Mouse (Mus musculus): ENCODE measurements around the gene Abcg8. TPM values are rescaled to one million over a fixed set of nuclear protein-coding genes. Genes with fewer than 3 reads are reported as not detected.
A peak's percentile ranks its signal among the peaks of the same experiment; 100 is the strongest.

The Abcg8 gene
- polyA plus RNA-seq, 1 experiment from 2014 or later: not detected

DNA sequence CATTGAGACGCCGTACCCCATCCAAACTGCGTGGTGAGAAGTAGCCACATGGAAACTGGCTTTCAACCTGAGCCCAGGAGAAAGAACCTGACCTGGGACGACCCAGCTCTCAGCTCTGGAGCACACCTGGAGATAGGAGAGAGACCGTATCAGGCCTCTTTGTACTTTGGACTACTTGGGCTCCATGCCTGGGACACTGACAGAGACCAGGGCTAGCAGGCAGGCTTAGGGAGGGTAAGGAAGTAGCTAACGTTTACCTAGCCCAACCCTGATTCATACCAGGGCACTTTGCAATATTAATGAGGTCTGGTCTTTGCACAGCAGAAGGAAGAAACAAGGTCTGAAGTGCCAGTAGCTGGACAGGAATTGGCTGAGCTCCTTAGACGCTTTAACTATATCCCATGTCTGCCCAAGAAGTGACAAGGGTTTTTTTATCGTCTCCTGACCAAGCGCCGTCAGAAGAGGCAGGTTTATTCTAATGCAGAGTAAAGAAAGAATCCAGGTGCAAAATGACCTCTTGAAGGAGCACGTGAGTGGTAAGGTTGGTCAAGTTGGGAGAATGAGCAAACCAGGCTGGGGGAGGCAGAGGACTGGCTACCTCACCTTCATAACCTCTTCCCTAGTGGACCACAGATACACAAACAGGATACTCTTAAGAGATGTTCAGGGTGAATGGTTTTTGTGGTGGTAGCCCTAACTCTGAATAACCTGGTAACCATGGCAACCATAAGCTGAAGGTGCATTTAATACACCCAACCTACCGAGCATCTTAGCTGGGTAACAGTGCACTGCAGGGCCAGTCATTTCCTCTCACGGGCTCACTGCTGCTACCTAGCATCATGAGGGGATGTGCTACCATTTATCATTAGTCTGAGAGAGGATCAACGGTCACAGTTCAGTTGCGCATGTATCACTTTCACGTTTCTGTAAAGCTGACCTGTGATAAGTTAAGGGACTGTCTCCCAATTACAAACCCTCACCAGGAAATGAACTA lies 3.4 kb upstream of the Abcg8 start:
- ATAC-seq (ENCODE audit: low read depth): peak; percentile 71
- Histone ChIP-seq H3K27me3 (ENCODE audit: control insufficient read depth, insufficient read depth, low read depth, low read length) (no peaks in the 10 kb centered on the region), H3K9me3 (ENCODE audit: control insufficient read depth, low read length) (no peaks in the 10 kb centered on the region)

DNA sequence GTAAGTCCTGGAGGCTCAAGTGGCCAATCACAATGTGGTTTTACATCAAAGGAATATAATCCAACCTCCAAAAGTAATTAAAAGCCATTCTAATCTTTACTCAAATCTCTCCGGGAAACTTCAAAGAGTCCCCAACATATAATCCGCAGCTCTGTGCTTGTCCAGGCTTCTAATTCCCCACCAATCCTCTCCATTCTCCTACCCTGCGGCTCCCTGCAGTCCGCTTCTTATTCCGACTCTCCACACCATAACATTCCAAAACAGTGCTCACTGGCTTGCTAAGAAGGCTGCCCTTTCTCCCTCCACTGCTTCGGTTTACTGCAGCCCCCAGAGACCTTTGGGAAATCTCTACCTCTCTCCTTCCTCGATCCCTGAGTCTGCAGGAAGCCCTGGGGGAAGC lies 2.1 kb upstream of the Abcg8 start:
- 50% methylated on average over 7 of the region's 7 CpGs for WGBS
- Histone ChIP-seq H3K27ac (ENCODE audit: low read length) (no peak overlapping the region), H3K27me3 (ENCODE audit: control insufficient read depth, insufficient read depth, low read depth, low read length) (no peaks in the 10 kb centered on the region), H3K36me3 (ENCODE audit: control insufficient read depth, insufficient read depth, low read length) (no peaks in the 10 kb centered on the region), H3K4me1 (replicated peaks; ENCODE audit: control insufficient read depth, insufficient read depth, low read length) (peaks cover 4% of the 10 kb centered on the region; the same call in 1 of the 2 replicates), H3K4me3 (ENCODE audit: low read length) (no peak overlapping the region), H3K4me2 (ENCODE audit: low read depth, low read length) (no peak overlapping the region), H3K9me3 (ENCODE audit: control insufficient read depth, low read length) (no peaks in the 10 kb centered on the region), H3K9ac (ENCODE audit: low read length) (no peak overlapping the region)
- no peak for ATAC-seq (ENCODE audit: low read depth)

More for the DNA sequence above, 3.4 kb upstream of the Abcg8 start:
- H3K9ac ChIP-seq (ENCODE audit: low read length): no peak overlapping the region
- peaks cover 4% of the 10 kb centered on the region; the same call in 1 of the 2 replicates for H3K4me1 ChIP-seq (replicated peaks; ENCODE audit: control insufficient read depth, insufficient read depth, low read length)
- H3K4me3 ChIP-seq (ENCODE audit: low read length): no peak overlapping the region
- no peaks in the 10 kb centered on the region for H3K36me3 ChIP-seq (ENCODE audit: control insufficient read depth, insufficient read depth, low read length)
- no peak overlapping the region; the same call in 1 of the 2 replicates for H3K27ac ChIP-seq (ENCODE audit: low read length)
- no peak overlapping the region for H3K4me2 ChIP-seq (ENCODE audit: low read depth, low read length)
- 45% methylated on average over 16 of the region's 16 CpGs for WGBS

DNA sequence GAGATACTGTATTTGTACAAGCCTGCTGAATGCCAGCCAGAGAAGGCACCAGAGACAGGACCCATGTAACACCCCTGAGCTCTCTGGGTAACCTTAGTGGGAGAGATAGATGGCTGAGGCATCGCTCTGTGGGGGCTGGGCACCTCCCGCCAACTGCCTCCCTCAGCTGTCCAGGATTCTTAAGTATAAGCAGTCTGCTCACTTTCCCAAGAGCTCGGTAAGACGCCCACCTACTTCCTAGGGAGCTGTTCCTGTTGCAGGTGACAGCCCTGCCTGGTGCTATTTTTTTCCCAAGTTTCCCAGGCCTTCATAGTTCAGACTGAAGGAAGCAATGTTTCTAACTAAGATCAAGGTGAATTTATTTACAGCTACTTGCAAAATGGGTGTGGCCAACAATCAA lies 898 bp upstream of the Abcg8 start:
- ATAC-seq (ENCODE audit: low read depth): no peak
- Histone ChIP-seq H3K4me2 (ENCODE audit: low read depth, low read length) (no peak overlapping the region), H3K9me3 (ENCODE audit: control insufficient read depth, low read length) (no peaks in the 10 kb centered on the region), H3K4me1 (replicated peaks; ENCODE audit: control insufficient read depth, insufficient read depth, low read length) (peaks cover 4% of the 10 kb centered on the region; the same call in 1 of the 2 replicates), H3K27ac (ENCODE audit: low read length) (no peak overlapping the region), H3K9ac (ENCODE audit: low read length) (no peak overlapping the region), H3K4me3 (ENCODE audit: low read length) (no peak overlapping the region), H3K36me3 (ENCODE audit: control insufficient read depth, insufficient read depth, low read length) (no peaks in the 10 kb centered on the region), H3K27me3 (ENCODE audit: control insufficient read depth, insufficient read depth, low read depth, low read length) (no peaks in the 10 kb centered on the region)
- 39% methylated on average over 4 of the region's 4 CpGs for WGBS

DNA sequence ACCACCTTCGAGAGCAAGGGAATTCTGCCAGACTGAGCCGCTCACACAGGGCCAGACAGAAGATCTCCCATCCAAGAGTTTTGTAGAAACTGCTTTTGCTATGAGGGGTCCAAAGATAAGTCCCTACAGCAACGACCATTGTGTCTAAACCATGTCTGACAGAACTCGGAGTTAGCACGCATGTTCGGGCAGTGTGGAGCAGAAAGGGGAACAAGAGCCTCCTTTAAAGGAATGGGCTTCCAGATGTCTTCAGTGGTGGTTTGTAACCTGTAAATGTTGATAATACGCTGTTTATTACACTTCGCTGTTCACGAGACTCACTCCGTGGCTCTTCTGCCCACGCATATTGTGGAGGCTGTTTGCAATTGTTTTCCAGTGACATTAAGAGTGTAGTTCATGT lies 1.5 kb downstream of the Abcg8 start:
- ATAC-seq (ENCODE audit: low read depth): no peak
- 87% methylated on average over 11 of the region's 11 CpGs for WGBS
- peaks cover 4% of the 10 kb centered on the region; the same call in 1 of the 2 replicates for H3K4me1 ChIP-seq (replicated peaks; ENCODE audit: control insufficient read depth, insufficient read depth, low read length)
- H3K27me3 ChIP-seq (ENCODE audit: control insufficient read depth, insufficient read depth, low read depth, low read length): no peaks in the 10 kb centered on the region
- H3K9ac ChIP-seq (ENCODE audit: low read length): no peak overlapping the region
- H3K27ac ChIP-seq (ENCODE audit: low read length): no peak overlapping the region
- H3K36me3 ChIP-seq (ENCODE audit: control insufficient read depth, insufficient read depth, low read length): no peaks in the 10 kb centered on the region
- H3K4me2 ChIP-seq (ENCODE audit: low read depth, low read length): no peak overlapping the region
- H3K4me3 ChIP-seq (ENCODE audit: low read length): no peak overlapping the region
- H3K9me3 ChIP-seq (ENCODE audit: control insufficient read depth, low read length): no peaks in the 10 kb centered on the region

DNA sequence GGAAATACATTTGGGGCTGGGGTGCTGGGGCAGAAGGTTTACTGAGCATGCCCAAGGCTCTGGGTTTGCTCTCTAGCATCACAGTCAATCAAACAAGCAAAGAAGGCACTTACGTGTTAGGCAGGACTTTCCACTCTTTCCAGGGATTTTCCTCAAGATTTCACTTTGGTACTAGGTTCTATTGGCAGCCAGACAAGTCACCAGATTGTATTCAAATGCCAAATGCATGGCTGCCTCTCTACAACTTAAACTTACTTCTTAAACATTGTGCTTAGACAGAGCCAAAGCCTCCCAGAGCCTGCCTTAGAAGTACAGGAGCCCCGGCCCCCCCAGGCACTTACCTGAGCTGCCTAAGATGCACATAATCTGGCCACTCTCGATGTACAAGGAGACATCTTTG lies 5.6 kb downstream of the Abcg8 start:
- no peak overlapping the region for H3K27ac ChIP-seq (ENCODE audit: low read length)
- ATAC-seq (ENCODE audit: low read depth): no peak
- H3K9ac ChIP-seq (ENCODE audit: low read length): no peak overlapping the region
- no peaks in the 10 kb centered on the region for H3K36me3 ChIP-seq (ENCODE audit: control insufficient read depth, insufficient read depth, low read length)
- H3K4me3 ChIP-seq (ENCODE audit: low read length): no peak overlapping the region
- no peaks in the 10 kb centered on the region for H3K27me3 ChIP-seq (ENCODE audit: control insufficient read depth, insufficient read depth, low read depth, low read length)
- H3K9me3 ChIP-seq (ENCODE audit: control insufficient read depth, low read length): no peaks in the 10 kb centered on the region
- no peaks in the 10 kb centered on the region for H3K4me1 ChIP-seq (replicated peaks; ENCODE audit: control insufficient read depth, insufficient read depth, low read length)
- WGBS: 77% methylated on average over 3 of the region's 3 CpGs
- H3K4me2 ChIP-seq (ENCODE audit: low read depth, low read length): no peak overlapping the region

DNA sequence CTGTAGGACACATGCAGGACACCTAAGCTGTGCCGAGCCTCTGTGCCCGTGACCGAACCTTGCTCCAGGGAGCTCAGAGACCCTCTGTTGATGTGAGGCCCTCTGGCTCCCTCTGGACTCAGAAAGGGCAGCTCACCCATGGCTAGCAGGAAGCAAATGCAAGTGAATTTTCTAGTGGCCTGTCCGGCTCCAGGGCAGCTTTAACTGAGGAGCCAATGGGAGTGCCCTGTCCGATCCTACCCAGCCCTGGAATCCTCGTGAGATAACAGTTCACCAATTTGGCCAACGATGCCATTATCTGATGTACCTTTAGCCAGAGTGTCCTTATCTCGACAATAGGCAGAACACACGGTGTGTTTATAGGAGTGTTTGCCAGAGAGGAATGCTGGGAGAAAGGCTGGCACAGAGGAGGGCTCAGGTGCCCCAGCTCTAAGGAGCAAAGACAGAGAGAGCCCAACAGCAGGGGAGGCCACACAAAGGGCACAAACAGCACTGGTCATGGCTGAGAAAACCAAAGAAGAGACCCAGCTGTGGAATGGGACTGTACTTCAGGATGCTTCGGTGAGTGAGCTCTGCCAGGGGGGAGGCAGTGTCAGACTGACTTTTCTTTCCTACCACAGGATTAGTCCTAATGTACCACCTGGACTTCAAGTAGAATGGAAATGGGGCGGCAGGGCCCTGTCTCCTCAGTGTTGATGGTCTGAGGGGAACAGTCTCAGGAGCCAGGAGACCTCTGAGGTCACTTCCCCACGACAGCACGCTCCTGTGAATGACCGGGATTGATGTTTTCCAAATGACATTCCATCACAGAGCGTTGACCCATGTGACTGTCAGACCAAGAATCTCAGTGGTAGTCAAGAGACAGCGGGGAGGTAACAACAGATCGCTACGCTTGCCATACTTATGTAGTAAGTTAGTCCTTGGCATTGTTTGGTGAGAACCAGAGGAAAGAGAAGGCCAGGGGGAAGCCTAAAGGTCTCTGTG lies 6.9 kb downstream of the Abcg8 start, which contains the start of gene Abcg5:
TSS of gene Abcg5 (minus strand) at position 278 of the 984 bp plus-strand sequence.
- H3K9ac ChIP-seq (ENCODE audit: low read length): no peak within 1 kb of the TSS
- H3K4me2 ChIP-seq (ENCODE audit: low read depth, low read length): no peak within 1 kb of the TSS
- no peak within 1 kb of the TSS for H3K4me3 ChIP-seq (ENCODE audit: low read length)
- no peak for ATAC-seq (ENCODE audit: low read depth)
- no peaks in the 10 kb centered on the region for H3K4me1 ChIP-seq (replicated peaks; ENCODE audit: control insufficient read depth, insufficient read depth, low read length)
- H3K36me3 ChIP-seq (ENCODE audit: control insufficient read depth, insufficient read depth, low read length): no peaks in the 10 kb centered on the region
- H3K27ac ChIP-seq (ENCODE audit: low read length): no peak within 1 kb of the TSS
- WGBS: 64% methylated on average over 18 of the region's 18 CpGs
- H3K9me3 ChIP-seq (ENCODE audit: control insufficient read depth, low read length): no peaks in the 10 kb centered on the region
- H3K27me3 ChIP-seq (ENCODE audit: control insufficient read depth, insufficient read depth, low read depth, low read length): no peaks in the 10 kb centered on the region

DNA sequence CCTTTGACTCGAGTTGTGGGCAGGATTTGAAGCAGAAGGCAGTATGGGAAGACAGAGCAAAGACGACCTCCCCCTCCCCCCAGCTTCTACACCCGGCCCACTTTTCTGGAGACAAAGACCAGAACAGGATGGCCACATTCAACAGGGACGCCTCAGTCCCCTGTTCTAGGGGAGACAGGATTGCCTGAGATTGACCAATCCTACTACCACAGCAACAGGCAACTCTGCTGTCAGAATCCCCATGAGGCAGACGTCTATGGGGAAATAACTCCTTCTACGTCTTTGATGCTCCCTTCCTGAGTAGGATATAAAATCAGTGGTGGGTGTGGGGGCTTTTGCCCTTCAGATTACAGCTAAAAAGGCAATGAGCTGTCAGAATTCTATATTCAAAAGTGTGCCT lies 8.2 kb downstream of the Abcg8 start:
- no peak overlapping the region for H3K27ac ChIP-seq (ENCODE audit: low read length)
- H3K4me2 ChIP-seq (ENCODE audit: low read depth, low read length): no peak overlapping the region
- 41% methylated on average over 6 of the region's 6 CpGs for WGBS
- H3K9ac ChIP-seq (ENCODE audit: low read length): no peak overlapping the region
- no peak overlapping the region for H3K4me3 ChIP-seq (ENCODE audit: low read length)
- no peaks in the 10 kb centered on the region for H3K36me3 ChIP-seq (ENCODE audit: control insufficient read depth, insufficient read depth, low read length)
- H3K9me3 ChIP-seq (ENCODE audit: control insufficient read depth, low read length): no peaks in the 10 kb centered on the region
- no peak for ATAC-seq (ENCODE audit: low read depth)
- H3K4me1 ChIP-seq (replicated peaks; ENCODE audit: control insufficient read depth, insufficient read depth, low read length): no peaks in the 10 kb centered on the region
- no peaks in the 10 kb centered on the region for H3K27me3 ChIP-seq (ENCODE audit: control insufficient read depth, insufficient read depth, low read depth, low read length)

DNA sequence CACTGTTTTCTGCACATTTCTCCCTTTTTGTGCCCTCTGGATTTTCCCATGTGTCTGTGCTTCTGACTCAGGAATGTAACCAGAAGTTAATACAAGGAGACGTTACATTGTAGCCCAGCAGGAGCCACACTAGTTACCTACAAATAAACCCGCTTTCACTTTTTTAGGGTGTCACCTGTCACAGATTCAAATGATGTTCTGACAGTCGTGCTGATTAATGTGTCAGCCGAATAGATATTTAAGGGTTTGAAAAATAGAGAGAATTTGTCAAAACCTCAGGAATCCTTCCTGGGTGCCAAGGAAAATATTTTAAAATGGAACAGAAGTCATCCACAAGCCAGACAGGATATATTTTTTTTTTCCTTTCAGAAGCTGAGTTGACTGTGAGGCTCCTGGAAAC lies 9.2 kb downstream of the Abcg8 start:
- Histone ChIP-seq H3K27ac (ENCODE audit: low read length) (no peak overlapping the region), H3K9ac (ENCODE audit: low read length) (no peak overlapping the region), H3K9me3 (ENCODE audit: control insufficient read depth, low read length) (no peaks in the 10 kb centered on the region), H3K36me3 (ENCODE audit: control insufficient read depth, insufficient read depth, low read length) (no peaks in the 10 kb centered on the region), H3K27me3 (ENCODE audit: control insufficient read depth, insufficient read depth, low read depth, low read length) (no peaks in the 10 kb centered on the region), H3K4me1 (replicated peaks; ENCODE audit: control insufficient read depth, insufficient read depth, low read length) (no peaks in the 10 kb centered on the region), H3K4me3 (ENCODE audit: low read length) (no peak overlapping the region), H3K4me2 (ENCODE audit: low read depth, low read length) (no peak overlapping the region)
- 72% methylated on average over 4 of the region's 4 CpGs for WGBS
- no peak for ATAC-seq (ENCODE audit: low read depth)

DNA sequence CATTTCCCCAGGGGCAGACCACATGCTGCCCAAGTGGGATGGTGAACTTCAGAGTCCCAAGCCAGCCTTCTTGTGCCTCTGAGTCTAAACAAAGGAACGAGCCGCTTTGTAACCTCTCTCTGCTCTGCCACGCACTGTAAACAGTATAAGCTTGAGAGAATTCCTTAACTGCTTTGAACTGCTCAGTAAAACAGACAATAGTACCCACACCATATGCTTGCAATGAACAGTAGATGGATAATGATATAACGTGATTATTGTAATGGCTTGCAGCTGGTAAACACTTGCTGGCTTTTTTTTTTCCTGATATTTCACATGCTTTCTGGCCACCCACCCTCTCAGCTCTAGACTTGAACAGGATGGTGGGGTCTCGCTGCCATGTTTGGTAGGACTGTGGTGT lies 11.9 kb downstream of the Abcg8 start:
- H3K4me3 ChIP-seq (ENCODE audit: low read length): no peak overlapping the region
- no peak overlapping the region for H3K27ac ChIP-seq (ENCODE audit: low read length)
- H3K9me3 ChIP-seq (ENCODE audit: control insufficient read depth, low read length): no peaks in the 10 kb centered on the region
- H3K9ac ChIP-seq (ENCODE audit: low read length): no peak overlapping the region
- no peak overlapping the region for H3K4me2 ChIP-seq (ENCODE audit: low read depth, low read length)
- no peaks in the 10 kb centered on the region; the same call in 1 of the 2 replicates for H3K27me3 ChIP-seq (ENCODE audit: control insufficient read depth, insufficient read depth, low read depth, low read length)
- no peak for ATAC-seq (ENCODE audit: low read depth)
- 52% methylated on average over 5 of the region's 5 CpGs for WGBS
- no peaks in the 10 kb centered on the region for H3K4me1 ChIP-seq (replicated peaks; ENCODE audit: control insufficient read depth, insufficient read depth, low read length)
- no peaks in the 10 kb centered on the region for H3K36me3 ChIP-seq (ENCODE audit: control insufficient read depth, insufficient read depth, low read length)

Measured in lung, embryonic 16.5 days (tissue).